Mouse (Mus musculus) CH12.LX (cell line): ENCODE data around the gene Olfr193. TPM values are rescaled to one million over a fixed set of nuclear protein-coding genes. Genes with fewer than 3 reads are reported as not detected.
"Not testable (repeated sequence)": the region's sequence is repeated elsewhere in the genome, so short reads cannot be mapped to it uniquely, and the experiment has no call there.

Experiments
- DNase-seq: peaks from one replicate; pipeline ENCODE4 v3.0.0-alpha.2; 2013; ENCODE audit errors: extremely low read depth
- H3K27ac ChIP-seq: 2 replicates; pipeline ENCODE4 v1.5.1; 2012; ENCODE audit warnings: low read depth, mild to moderate bottlenecking, control low read depth, moderate library complexity; ENCODE audit not compliant: insufficient read depth
- H3K27me3 ChIP-seq: replicated peaks from 2 replicates; pipeline ENCODE3; 2012; ENCODE audit warnings: inconsistent platforms
- H3K36me3 ChIP-seq, 2 experiments: replicated peaks in 1 of 2; 2 replicates each; pipeline versions ENCODE3 to v1.6.1; 2012; ENCODE audit warnings: inconsistent platforms in 1 of 2, low read length in 1 of 2, mild to moderate bottlenecking in 1 of 2, mixed read lengths in 1 of 2, moderate library complexity in 1 of 2; ENCODE audit not compliant: control insufficient read depth in 1 of 2, insufficient read depth in 1 of 2
- H3K4me1 ChIP-seq, 2 experiments: 2 replicates each; pipeline ENCODE4 v1.6.1; 2012; ENCODE audit warnings: inconsistent platforms in 1 of 2, moderate library complexity in 1 of 2; ENCODE audit not compliant: insufficient read depth in 2 of 2, control insufficient read depth in 1 of 2
- H3K4me2 ChIP-seq: 2 replicates; pipeline ENCODE4 v1.6.1; 2012; ENCODE audit warnings: low read depth, mild to moderate bottlenecking, control low read depth; ENCODE audit not compliant: poor library complexity, insufficient read depth, severe bottlenecking
- H3K4me3 ChIP-seq, 3 experiments: fragments of 150-350 bp in 1 of 3; sonication (generic) in 1 of 3; replicated peaks in 1 of 3; 2 replicates each; pipeline versions ENCODE3 to v1.5.1; 2011 to 2012; ENCODE audit warnings: low read depth in 2 of 3, low read length in 2 of 3, mild to moderate bottlenecking in 2 of 3, moderate library complexity in 2 of 3, control low read depth in 1 of 3, improper control_type of control experiment in 1 of 3, inconsistent platforms in 1 of 3, mixed read lengths in 1 of 3; ENCODE audit not compliant: poor library complexity in 1 of 3
- H3K79me2 ChIP-seq: replicated peaks from 2 replicates; pipeline ENCODE4 v1.6.1; 2012; ENCODE audit warnings: mild to moderate bottlenecking, moderate library complexity; ENCODE audit not compliant: control insufficient read depth, poor library complexity, insufficient read depth, severe bottlenecking; ENCODE audit errors: extremely low read depth
- H3K9ac ChIP-seq: 2 replicates; pipeline ENCODE4 v1.6.1; 2012; ENCODE audit warnings: low read depth, mild to moderate bottlenecking, control low read depth, moderate library complexity; ENCODE audit not compliant: insufficient read depth
- H3K9me3 ChIP-seq: replicated peaks from 2 replicates; pipeline ENCODE3; 2012; ENCODE audit warnings: low read length, inconsistent platforms, mixed read lengths
- CHD2 ChIP-seq: IDR thresholded peaks from 2 replicates; pipeline ENCODE4 v1.6.1; 2011; ENCODE audit warnings: low read length, improper control_type of control experiment
- CTCF ChIP-seq, 2 experiments: IDR thresholded peaks in 1 of 2; conservative IDR thresholded peaks in 1 of 2; 2 replicates each; pipeline ENCODE4 v1.5.1; 2011 to 2012; ENCODE audit warnings: low read depth in 2 of 2, low read length in 2 of 2, improper control_type of control experiment in 1 of 2, inconsistent platforms in 1 of 2, mild to moderate bottlenecking in 1 of 2, moderate library complexity in 1 of 2
- E2F4 ChIP-seq: IDR thresholded peaks from 2 replicates; pipeline ENCODE4 v1.6.1; 2011; ENCODE audit warnings: low read depth, low read length, improper control_type of control experiment; ENCODE audit not compliant: insufficient replicate concordance
- ELF1 ChIP-seq: IDR thresholded peaks from 2 replicates; pipeline ENCODE4 v1.6.1; 2014; ENCODE audit warnings: low read depth, mild to moderate bottlenecking, inconsistent platforms, low read length, improper control_type of control experiment
- EP300 ChIP-seq: IDR thresholded peaks from 2 replicates; pipeline ENCODE4 v1.6.1; 2011; ENCODE audit warnings: low read length, improper control_type of control experiment
- ETS1 ChIP-seq: conservative IDR thresholded peaks from 2 replicates; pipeline ENCODE4 v1.6.1; 2012; ENCODE audit warnings: low read depth, mild to moderate bottlenecking, inconsistent platforms, low read length, improper control_type of control experiment, moderate library complexity
- GABPA ChIP-seq: IDR thresholded peaks from 2 replicates; pipeline ENCODE4 v1.6.1; 2012; ENCODE audit warnings: low read depth, low read length, improper control_type of control experiment, inconsistent platforms; ENCODE audit not compliant: insufficient replicate concordance
- JUN ChIP-seq: IDR thresholded peaks from 2 replicates; pipeline ENCODE4 v1.6.1; 2011; ENCODE audit warnings: low read depth, mild to moderate bottlenecking, low read length, improper control_type of control experiment, moderate library complexity; ENCODE audit not compliant: insufficient read depth
- JUND ChIP-seq: conservative IDR thresholded peaks from 2 replicates; pipeline ENCODE4 v1.6.1; 2011; ENCODE audit warnings: low read depth, low read length, improper control_type of control experiment
- KAT2A ChIP-seq: IDR thresholded peaks from 2 replicates; pipeline ENCODE4 v1.6.1; 2012; ENCODE audit warnings: low read length, improper control_type of control experiment, inconsistent platforms; ENCODE audit not compliant: insufficient replicate concordance
- MAFK ChIP-seq: IDR thresholded peaks from 2 replicates; pipeline ENCODE4 v1.6.1; 2011; ENCODE audit warnings: low read length, improper control_type of control experiment; ENCODE audit not compliant: insufficient replicate concordance
- MAZ ChIP-seq: IDR thresholded peaks from 2 replicates; pipeline ENCODE4 v1.6.1; 2012; ENCODE audit warnings: low read depth, mild to moderate bottlenecking, inconsistent platforms, low read length, improper control_type of control experiment, moderate library complexity
- MEF2A ChIP-seq: IDR thresholded peaks from 2 replicates; pipeline ENCODE4 v1.6.1; 2014; ENCODE audit warnings: low read depth, mild to moderate bottlenecking, inconsistent platforms, low read length, improper control_type of control experiment, borderline replicate concordance
- MXI1 ChIP-seq: IDR thresholded peaks from 2 replicates; pipeline ENCODE4 v1.6.1; 2011; ENCODE audit warnings: mild to moderate bottlenecking, low read depth, low read length, improper control_type of control experiment
- MYC ChIP-seq: IDR thresholded peaks from 2 replicates; pipeline ENCODE4 v1.6.1; 2011; ENCODE audit warnings: low read depth, mild to moderate bottlenecking, improper control_type of control experiment, low read length
- NELFE ChIP-seq: IDR thresholded peaks from 2 replicates; pipeline ENCODE4 v1.6.1; 2011; ENCODE audit warnings: low read depth, low read length, improper control_type of control experiment
- PAX5 ChIP-seq: IDR thresholded peaks from 2 replicates; pipeline ENCODE4 v1.6.1; 2012; ENCODE audit warnings: low read length, inconsistent platforms, mixed read lengths
- POLR2A ChIP-seq: IDR thresholded peaks from 2 replicates; pipeline ENCODE4 v1.6.1; 2011; ENCODE audit warnings: low read depth, mild to moderate bottlenecking, improper control_type of control experiment, low read length
- POLR2AphosphoS2 ChIP-seq: IDR thresholded peaks from 2 replicates; pipeline ENCODE4 v1.6.1; 2011; ENCODE audit warnings: low read depth, low read length, improper control_type of control experiment
- SMC3 ChIP-seq: IDR thresholded peaks from 2 replicates; pipeline ENCODE4 v1.6.1; 2011; ENCODE audit warnings: low read depth, low read length, improper control_type of control experiment
- TBP ChIP-seq: conservative IDR thresholded peaks from 2 replicates; pipeline ENCODE4 v1.6.1; 2011; ENCODE audit warnings: low read depth, low read length, improper control_type of control experiment
- TCF12 ChIP-seq: IDR thresholded peaks from 2 replicates; pipeline ENCODE4 v1.6.1; 2014; ENCODE audit warnings: low read depth, mild to moderate bottlenecking, inconsistent platforms, low read length, improper control_type of control experiment
- UBTF ChIP-seq: IDR thresholded peaks from 2 replicates; pipeline ENCODE4 v1.6.1; 2012; ENCODE audit warnings: low read depth, mild to moderate bottlenecking, inconsistent platforms, low read length, improper control_type of control experiment, moderate library complexity
- USF1 ChIP-seq: IDR thresholded peaks from 2 replicates; pipeline ENCODE4 v1.6.1; 2014; ENCODE audit warnings: low read depth, mild to moderate bottlenecking, inconsistent platforms, low read length, improper control_type of control experiment
- USF2 ChIP-seq: conservative IDR thresholded peaks from 2 replicates; pipeline ENCODE4 v1.6.1; 2011; ENCODE audit warnings: low read depth, low read length, improper control_type of control experiment
- ZKSCAN1 ChIP-seq: IDR thresholded peaks from 2 replicates; pipeline ENCODE4 v1.6.1; 2012; ENCODE audit warnings: low read depth, inconsistent platforms, low read length, improper control_type of control experiment, borderline replicate concordance
- ZMIZ1 ChIP-seq: IDR thresholded peaks from 2 replicates; pipeline ENCODE4 v1.6.1; 2012; ENCODE audit warnings: low read depth, mild to moderate bottlenecking, inconsistent platforms, low read length, improper control_type of control experiment
- ZNF384 ChIP-seq: IDR thresholded peaks from 2 replicates; pipeline ENCODE4 v1.6.1; 2012; ENCODE audit warnings: low read depth, low read length, improper control_type of control experiment, inconsistent platforms
- dilution Hi-C: fragments of 300-500 bp; cut with MboI; formaldehyde crosslinking; loops from 2 replicates; pipeline ENCODE4 v1.14.3; 2020; ENCODE audit warnings: low sequenced_read_pairs; ENCODE audit not compliant: extremely low pct_unique_long_range_greater_than_20kb, extremely low pct_ligation_motif_present
- in situ Hi-C: fragments of 300-500 bp; cut with MboI; formaldehyde crosslinking; loops from 3 replicates; pipeline ENCODE4 v1.14.3; 2019; ENCODE audit warnings: low sequenced_read_pairs, low pct_ligation_motif_present, low pct_unique_long_range_greater_than_20kb, mixed read lengths
- polyA plus RNA-seq: library from polyadenylated mRNA; unstranded; fragments of >175 nt; gene quantifications from 2 replicates; pipeline ENCODE4 v1.2.1, GENCODE M21; 2012; ENCODE audit warnings: low read depth; ENCODE audit not compliant: insufficient read length
- total RNA-seq, 2 experiments: library from RNA; depleted of rRNA; stranded (reverse); fragments of 300-350 nt in 1 of 2; fragments of >200 nt in 1 of 2; gene quantifications; 2 replicates each; pipeline ENCODE4 v1.2.3; 2012 to 2014

Olfr193 gene
- total and polyA plus RNA-seq, 3 experiments: not detected

- no peak for TF ChIP-seq ZNF384
- no peak for TF ChIP-seq SMC3
- no peak for TF ChIP-seq CHD2
- no peak for TF ChIP-seq UBTF
- TF ChIP-seq JUND: no peak
- TF ChIP-seq GABPA: no peak
- TF ChIP-seq MEF2A: no peak
- no peak for TF ChIP-seq PAX5
- TF ChIP-seq CTCF (conservative IDR thresholded peaks at IDR 0.05 in 1 of 2, IDR thresholded peaks at IDR 0.05 in 1 of 2; ENCODE audit: low read depth in 2 of 2, low read length in 2 of 2): no peak
- TF ChIP-seq POLR2A: no peak
- TF ChIP-seq NELFE: no peak
- no peak for TF ChIP-seq ETS1
- no peak for TF ChIP-seq JUN
- TF ChIP-seq MXI1: no peak
- TF ChIP-seq MYC: no peak
- TF ChIP-seq USF1: no peak
- TF ChIP-seq MAZ: no peak
- no peak for TF ChIP-seq EP300
- no peak for TF ChIP-seq E2F4
- H3K27me3 ChIP-seq: no peaks in the 10 kb centered on the region
- no peak overlapping the region for H3K4me2 ChIP-seq
- dilution Hi-C loops: no loop called here
- no peak overlapping the region for H3K27ac ChIP-seq
- H3K79me2 ChIP-seq: no peaks in the 10 kb centered on the region
- no peak overlapping the region for H3K9ac ChIP-seq
- H3K9me3 ChIP-seq: no peaks in the 10 kb centered on the region
- H3K4me3 ChIP-seq: no peak overlapping the region
- H3K4me1 ChIP-seq: no peaks in the 10 kb centered on the region
- H3K36me3 ChIP-seq: no peaks in the 10 kb centered on the region
- in situ Hi-C loops: no loop called here
- no peak for DNase-seq
Measured at GRCm38 (mm10) chr16:59130740-59131139, 19.1 kb upstream of the Olfr193 start.

- H3K9ac ChIP-seq: no peak within 1 kb of the TSS
- H3K4me3 ChIP-seq: no peak within 1 kb of the TSS
- no peaks in the 10 kb centered on the region for H3K79me2 ChIP-seq
- no peak within 1 kb of the TSS for H3K4me2 ChIP-seq
- H3K9me3 ChIP-seq: peaks cover 4% of the 10 kb centered on the region
- in situ Hi-C loops: no loop called here
- no peaks in the 10 kb centered on the region for H3K27me3 ChIP-seq
- H3K36me3 ChIP-seq: no peaks in the 10 kb centered on the region
- H3K27ac ChIP-seq: no peak within 1 kb of the TSS
- no peak for DNase-seq
- no peaks in the 10 kb centered on the region for H3K4me1 ChIP-seq
- dilution Hi-C loops: no loop called here
- TF ChIP-seq GABPA (no peak), USF2 (no peak), POLR2A (no peak), TBP (no peak), MYC (no peak), CHD2 (no peak), ZMIZ1 (no peak), MEF2A (no peak), JUND (no peak), ELF1 (no peak), KAT2A (no peak), CTCF (conservative IDR thresholded peaks at IDR 0.05 in 1 of 2, IDR thresholded peaks at IDR 0.05 in 1 of 2; ENCODE audit: low read depth in 2 of 2, low read length in 2 of 2) (no peak), POLR2AphosphoS2 (no peak), TCF12 (no peak), ZKSCAN1 (no peak), PAX5 (no peak), MAFK (no peak)
Measured at GRCm38 (mm10) chr16:59120969-59121368, 9.3 kb upstream of the Olfr193 start, which contains the start of gene Olfr194. Gene Olfr194, minus strand, starts transcription at chr16:59121069.

GRCm38 (mm10) chr16:59108522-59108921 is 3.2 kb downstream of the Olfr193 start:
- H3K79me2 ChIP-seq, dilution Hi-C loops, H3K4me2 ChIP-seq, H3K9me3 ChIP-seq, H3K27ac ChIP-seq, H3K4me1 ChIP-seq, H3K36me3 ChIP-seq, H3K9ac ChIP-seq, H3K4me3 ChIP-seq, H3K27me3 ChIP-seq, DNase-seq, in situ Hi-C loops: not testable (repeated sequence)
